Mouse (Mus musculus): ENCODE measurements at regions not wholly inside any gene's neighbourhood (a gene's known extent, or its start where the extent isn't known, plus 50 kb on each side); places are given as distances from the start of the nearest gene placed in this dataset.

GRCm38 (mm10) chr12:12882931-12883553, 58.7 kb downstream of the Mycn start:
- no peak overlapping the region for H3K9ac ChIP-seq
- no peaks in the 10 kb centered on the region for H3K27me3 ChIP-seq
- no peaks in the 10 kb centered on the region for H3K9me3 ChIP-seq (replicated peaks)
- no peak overlapping the region for H3K27ac ChIP-seq
- no peak overlapping the region for H3K4me3 ChIP-seq
- ATAC-seq (ENCODE audit: low FRiP score), result no peak
- H3K36me3 ChIP-seq, result no peaks in the 10 kb centered on the region
- H3K4me1 ChIP-seq, result peaks cover 3% of the 10 kb centered on the region; the same call in 1 of the 2 replicates
- WGBS, result 90% methylated on average over 5 of the region's 5 CpGs
- no peak overlapping the region for H3K4me2 ChIP-seq (replicated peaks)

GRCm38 (mm10) chr12:12878031-12878430, 63.7 kb downstream of the Mycn start:
- Histone ChIP-seq H3K9me3 (replicated peaks) (no peaks in the 10 kb centered on the region), H3K4me2 (replicated peaks) (no peak overlapping the region), H3K27me3 (no peaks in the 10 kb centered on the region), H3K36me3 (no peaks in the 10 kb centered on the region), H3K4me3 (no peak overlapping the region), H3K9ac (no peak overlapping the region), H3K27ac (peak overlapping the region; percentile 77), H3K4me1 (peaks cover 13% of the 10 kb centered on the region)
- 95% methylated on average over 2 of the region's 2 CpGs for WGBS
- ATAC-seq (ENCODE audit: low FRiP score), result no peak; the same call in 1 of the 2 replicates

- Histone ChIP-seq H3K27ac (peak overlapping the region; percentile 77), H3K9me3 (replicated peaks) (no peaks in the 10 kb centered on the region), H3K4me1 (peaks cover 13% of the 10 kb centered on the region), H3K4me2 (replicated peaks) (no peak overlapping the region), H3K4me3 (no peak overlapping the region), H3K27me3 (no peaks in the 10 kb centered on the region), H3K36me3 (no peaks in the 10 kb centered on the region), H3K9ac (no peak overlapping the region)
- WGBS, result 38% methylated on average over 5 of the region's 5 CpGs
- ATAC-seq (ENCODE audit: low FRiP score), result peak; percentile 89
Measured at GRCm38 (mm10) chr12:12877539-12877938, 64.2 kb downstream of the Mycn start.

GRCm38 (mm10) chr12:12875976-12876745, 65.6 kb downstream of the Mycn start:
- WGBS, result 62% methylated on average over 12 of the region's 12 CpGs
- Histone ChIP-seq H3K27ac (no peak overlapping the region), H3K27me3 (no peaks in the 10 kb centered on the region), H3K4me1 (peaks cover 17% of the 10 kb centered on the region), H3K9me3 (replicated peaks) (no peaks in the 10 kb centered on the region), H3K4me2 (replicated peaks) (no peak overlapping the region), H3K9ac (no peak overlapping the region), H3K36me3 (no peaks in the 10 kb centered on the region), H3K4me3 (no peak overlapping the region)
- ATAC-seq (ENCODE audit: low FRiP score), result 0 out of 2 replicates have a peak, but pooled peaks have one; percentile 1

GRCm38 (mm10) chr12:12873551-12873950, 68.2 kb downstream of the Mycn start:
- no peak for ATAC-seq (ENCODE audit: low FRiP score)
- Histone ChIP-seq H3K4me3 (no peak overlapping the region), H3K4me1 (peaks cover 19% of the 10 kb centered on the region), H3K4me2 (replicated peaks) (no peak overlapping the region), H3K9ac (no peak overlapping the region), H3K27ac (no peak overlapping the region), H3K36me3 (no peaks in the 10 kb centered on the region), H3K27me3 (no peaks in the 10 kb centered on the region), H3K9me3 (replicated peaks) (no peaks in the 10 kb centered on the region)
- WGBS, result 94% methylated on average over 11 of the region's 11 CpGs

- Histone ChIP-seq H3K27me3 (no peaks in the 10 kb centered on the region), H3K36me3 (no peaks in the 10 kb centered on the region), H3K4me2 (replicated peaks) (no peak overlapping the region), H3K4me3 (no peak overlapping the region), H3K9ac (no peak overlapping the region), H3K9me3 (replicated peaks) (no peaks in the 10 kb centered on the region), H3K4me1 (peaks cover 19% of the 10 kb centered on the region), H3K27ac (no peak overlapping the region)
- 66% methylated on average over 4 of the region's 4 CpGs for WGBS
- no peak for ATAC-seq (ENCODE audit: low FRiP score)
Measured at GRCm38 (mm10) chr12:12872974-12873373, 68.7 kb downstream of the Mycn start.

- no peak overlapping the region for H3K4me2 ChIP-seq (replicated peaks)
- H3K4me3 ChIP-seq, result no peak overlapping the region
- no peaks in the 10 kb centered on the region for H3K27me3 ChIP-seq
- no peaks in the 10 kb centered on the region for H3K9me3 ChIP-seq (replicated peaks)
- H3K9ac ChIP-seq, result no peak overlapping the region
- no peak for ATAC-seq (ENCODE audit: low FRiP score)
- WGBS, result 43% methylated on average over 4 of the region's 4 CpGs
- H3K27ac ChIP-seq, result no peak overlapping the region
- H3K4me1 ChIP-seq, result peaks cover 11% of the 10 kb centered on the region
- no peaks in the 10 kb centered on the region for H3K36me3 ChIP-seq
Measured at GRCm38 (mm10) chr12:12871272-12871671, 70.4 kb downstream of the Mycn start.

GRCm38 (mm10) chr12:12866590-12866989, 75.1 kb downstream of the Mycn start:
- Histone ChIP-seq H3K27ac (no peak overlapping the region), H3K4me2 (replicated peaks) (no peak overlapping the region), H3K4me1 (peaks cover 6% of the 10 kb centered on the region; the same call in 1 of the 2 replicates), H3K9me3 (replicated peaks) (no peaks in the 10 kb centered on the region), H3K27me3 (no peaks in the 10 kb centered on the region), H3K9ac (no peak overlapping the region), H3K36me3 (no peaks in the 10 kb centered on the region), H3K4me3 (no peak overlapping the region)
- 75% methylated on average over 10 of the region's 10 CpGs for WGBS
- no peak for ATAC-seq (ENCODE audit: low FRiP score)

GRCm38 (mm10) chr12:12850681-12851080, 91.0 kb downstream of the Mycn start:
- H3K27ac ChIP-seq, result no peak overlapping the region
- no peaks in the 10 kb centered on the region for H3K4me1 ChIP-seq
- 7% methylated on average over 2 of the region's 2 CpGs for WGBS
- no peaks in the 10 kb centered on the region for H3K9me3 ChIP-seq (replicated peaks)
- no peak for ATAC-seq (ENCODE audit: low FRiP score)
- no peak overlapping the region for H3K4me3 ChIP-seq
- no peaks in the 10 kb centered on the region for H3K36me3 ChIP-seq
- H3K9ac ChIP-seq, result no peak overlapping the region
- H3K27me3 ChIP-seq, result no peaks in the 10 kb centered on the region
- no peak overlapping the region for H3K4me2 ChIP-seq (replicated peaks)

- 65% methylated on average over 1 of the region's 1 CpGs for WGBS
- no peaks in the 10 kb centered on the region for H3K9me3 ChIP-seq (replicated peaks)
- H3K27me3 ChIP-seq, result no peaks in the 10 kb centered on the region
- H3K4me2 ChIP-seq (replicated peaks), result no peak overlapping the region
- no peaks in the 10 kb centered on the region for H3K36me3 ChIP-seq
- ATAC-seq (ENCODE audit: low FRiP score), result no peak
- H3K27ac ChIP-seq, result no peak overlapping the region
- peaks cover 10% of the 10 kb centered on the region for H3K4me1 ChIP-seq
- H3K9ac ChIP-seq, result no peak overlapping the region
- H3K4me3 ChIP-seq, result no peak overlapping the region
Measured at GRCm38 (mm10) chr12:12846716-12847115, 95.0 kb downstream of the Mycn start.

- Histone ChIP-seq H3K36me3 (no peaks in the 10 kb centered on the region), H3K27ac (no peak overlapping the region), H3K9ac (no peak overlapping the region), H3K4me1 (peaks cover 25% of the 10 kb centered on the region), H3K9me3 (replicated peaks) (no peaks in the 10 kb centered on the region), H3K27me3 (no peaks in the 10 kb centered on the region), H3K4me2 (replicated peaks) (0 out of 2 replicates have a peak overlapping the region, but pooled peaks have one; percentile 15), H3K4me3 (no peak overlapping the region)
- no peak for ATAC-seq (ENCODE audit: low FRiP score)
- 37% methylated on average over 17 of the region's 17 CpGs for WGBS
Measured at GRCm38 (mm10) chr12:12842247-12842957, 99.3 kb downstream of the Mycn start.
